Mouse (Mus musculus): ENCODE measurements around the gene Tbc1d9.

- TF ChIP-seq CTCF (IDR thresholded peaks at IDR 0.05; ENCODE audit: low read depth, low read length) (no peak), POLR2A (IDR thresholded peaks at IDR 0.05; ENCODE audit: extremely low read depth, insufficient read depth, low read length) (no peak)
Measured at GRCm38 (mm10) chr8:83181851-83182482, 16.8 kb downstream of the Tbc1d9 start.

Data from liver, adult 2 months (tissue).